Mouse (Mus musculus): Measurements from ENCODE around the gene Ankdd1b. TPM values are rescaled to one million over a fixed set of nuclear protein-coding genes. Genes with fewer than 3 reads are reported as not detected.

Ankdd1b gene
- total RNA-seq, 4 experiments from 2014 or later: 0.47 to 0.66 TPM; not detected in 2

DNA sequence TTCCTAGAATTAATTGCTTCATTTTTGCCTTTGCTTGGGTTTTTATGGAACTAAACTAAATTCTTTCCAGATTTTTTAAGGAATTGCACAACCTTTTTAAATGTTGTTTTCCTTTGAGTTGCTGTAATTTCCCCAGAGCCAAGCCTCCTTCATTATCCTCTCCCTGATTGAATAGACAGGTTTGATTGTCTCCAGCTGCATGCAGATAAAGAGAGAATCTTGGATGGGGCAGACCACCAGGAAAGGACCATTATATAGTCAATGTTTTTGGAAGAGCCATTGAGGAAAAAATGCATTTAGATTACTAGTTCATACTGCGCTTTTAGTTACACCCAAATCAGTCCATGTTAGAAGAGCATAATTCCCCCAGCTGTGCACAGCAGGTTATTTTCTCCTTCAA, 62.2 kb downstream of the Ankdd1b start:
- DNase-seq (ENCODE audit: low spot score in 2 of 2): no peak

- peak in 1 of 2 experiments; percentile 53 for DNase-seq (ENCODE audit: low spot score in 2 of 2)
Measured at GRCm38 (mm10) chr13:96407040-96407439, 64.0 kb downstream of the Ankdd1b start.

DNA sequence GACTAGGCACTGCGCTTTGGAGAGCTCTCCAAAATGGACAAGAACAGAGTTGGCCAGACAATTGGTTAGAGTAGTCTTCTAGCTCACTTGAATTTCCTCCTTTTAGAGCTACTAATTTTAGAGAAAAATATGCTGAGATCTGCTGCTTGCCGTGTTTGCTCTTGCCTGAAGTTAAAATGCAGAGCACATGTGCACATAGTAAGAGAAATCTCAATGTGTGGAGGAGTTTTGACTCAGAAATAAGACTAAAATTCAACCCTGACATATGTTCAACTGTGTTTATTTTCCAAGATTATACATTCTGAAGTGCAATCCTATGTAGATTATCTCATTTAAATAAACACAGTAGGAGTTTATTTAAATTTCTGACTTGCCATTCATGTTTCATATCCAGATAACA, 65.5 kb downstream of the Ankdd1b start:
- no peak for DNase-seq (ENCODE audit: low spot score in 2 of 2)

DNA sequence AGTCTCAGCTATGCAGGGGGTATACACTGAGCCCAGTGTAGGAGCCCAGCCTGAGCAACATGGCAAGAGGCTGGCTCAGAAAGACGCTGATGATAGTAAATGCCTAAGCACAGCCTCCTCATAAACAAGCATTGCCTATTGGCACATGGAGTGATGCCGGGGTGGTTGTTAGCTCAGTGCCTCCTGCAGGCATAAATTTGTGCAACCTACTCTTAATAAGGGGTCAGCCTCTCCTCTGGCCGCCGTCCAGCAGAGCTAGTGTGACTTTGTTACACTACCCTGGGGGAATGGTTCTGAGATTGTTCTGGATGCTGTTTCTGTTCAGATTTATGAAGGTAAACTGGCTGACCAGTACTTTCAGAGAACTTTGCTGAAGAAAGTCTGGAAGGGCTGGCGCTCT, 69.7 kb downstream of the Ankdd1b start:
- DNase-seq (ENCODE audit: low spot score in 2 of 2): no peak

DNA sequence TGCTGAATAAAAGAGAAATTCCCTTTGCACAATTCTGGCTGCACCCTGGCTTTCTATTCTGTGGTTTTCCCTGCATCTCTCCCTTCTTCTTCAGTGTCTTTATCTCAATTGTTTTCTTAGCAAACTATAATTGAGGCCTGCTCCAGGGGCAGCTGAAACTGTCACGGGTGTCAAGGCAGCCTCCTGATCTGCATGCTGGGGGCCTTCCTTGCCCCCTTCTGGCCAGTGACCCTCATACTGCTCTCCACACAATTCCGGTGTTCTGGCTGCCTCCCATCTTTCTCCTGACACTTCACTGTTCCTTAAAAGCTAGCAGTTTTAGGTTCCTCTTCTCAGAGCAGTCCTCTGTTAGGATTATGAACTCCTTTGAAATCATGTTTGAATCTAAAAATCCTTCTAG, 81.7 kb downstream of the Ankdd1b start:
- DNase-seq (ENCODE audit: low spot score in 2 of 2): no peak

GRCm38 (mm10) chr13:96388042-96388888, 82.7 kb downstream of the Ankdd1b start, which contains the start of gene Poc5:
TSS of gene Poc5 (plus strand) at chr13:96388294.
- DNase-seq (ENCODE audit: low spot score in 2 of 2): peak; percentile 99 to 100

- DNase-seq (ENCODE audit: low spot score in 2 of 2): no peak
Measured at GRCm38 (mm10) chr13:96377883-96378282, 93.1 kb downstream of the Ankdd1b start.

GRCm38 (mm10) chr13:96376871-96377270, 94.1 kb downstream of the Ankdd1b start:
- DNase-seq (ENCODE audit: low spot score in 2 of 2): no peak

DNA sequence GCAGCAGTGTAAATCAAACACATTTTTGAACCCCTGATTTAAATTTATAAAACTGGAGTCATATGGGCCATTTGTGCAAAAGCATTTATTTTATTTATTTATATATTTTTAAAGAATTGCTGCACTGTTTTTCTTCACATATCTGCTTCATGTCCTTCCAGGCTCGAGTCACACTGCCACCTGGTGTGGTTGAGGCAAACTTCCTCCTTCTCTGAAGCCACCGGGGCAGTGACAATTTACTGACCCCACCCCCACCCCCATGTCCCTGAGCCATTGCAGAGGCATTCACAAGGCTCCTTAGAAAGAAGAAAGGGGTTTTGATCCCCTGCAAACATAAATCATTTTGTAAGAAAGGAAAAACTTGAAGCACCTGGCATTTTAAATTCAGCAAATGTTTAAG, 95.5 kb downstream of the Ankdd1b start:
- DNase-seq (ENCODE audit: low spot score in 2 of 2): no peak

Other genes with a start within 250 kb of the Ankdd1b start
- 10 to 100 TPM; 30.1 to 38.8 (median 32.8) TPM for gene Poc5, start 82.9 kb downstream of the Ankdd1b start, total RNA-seq (2022)
- not detected for gene Gm17622, start 19.5 kb upstream of the Ankdd1b start, total RNA-seq (2022)
- 10 to 100 TPM; 12.3 to 15.6 (median 12.7) TPM for gene Polk, start 71.4 kb upstream of the Ankdd1b start, total RNA-seq (2022)
- 10 to 100 TPM; 62.5 to 83.2 (median 74.4) TPM for gene Col4a3bp, start 71.4 kb upstream of the Ankdd1b start, total RNA-seq (2022)
- gene Hmgcr, start 199.7 kb upstream of the Ankdd1b start, total RNA-seq (2022): 100 to 1,000 TPM; 120 to 159 (median 138) TPM

Measured in layer of hippocampus, adult 8-10 months (tissue).